Mouse (Mus musculus) embryo, embryonic 9.5 days (tissue): ENCODE data around the gene Ell2.

Experiments
- DNase-seq: peaks from one replicate; pipeline ENCODE4 v3.0.0-alpha.2; 2017; ENCODE audit errors: extremely low spot score

Gene Ell2

DNA sequence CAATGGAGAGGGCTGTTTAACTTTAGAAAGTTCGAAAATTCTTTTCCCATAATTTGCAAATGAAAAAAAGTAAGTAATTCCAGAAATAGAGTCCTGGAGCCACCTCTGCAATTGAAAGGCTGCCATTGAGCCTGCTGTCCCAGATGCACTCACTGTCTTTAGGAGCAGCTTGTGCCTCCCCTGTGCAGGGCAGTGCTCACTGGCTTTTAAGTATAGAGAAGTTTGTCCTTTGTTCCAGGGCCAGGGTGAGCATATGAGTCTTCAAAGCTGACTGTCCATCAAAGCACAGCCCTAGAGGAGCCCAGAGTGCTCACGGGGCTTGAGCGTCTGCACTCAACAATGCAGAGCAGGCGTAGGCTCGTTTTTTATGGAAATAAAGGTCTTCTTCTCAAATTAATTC, 59.7 kb downstream of the Ell2 start:
- peak; percentile 37 for DNase-seq

DNA sequence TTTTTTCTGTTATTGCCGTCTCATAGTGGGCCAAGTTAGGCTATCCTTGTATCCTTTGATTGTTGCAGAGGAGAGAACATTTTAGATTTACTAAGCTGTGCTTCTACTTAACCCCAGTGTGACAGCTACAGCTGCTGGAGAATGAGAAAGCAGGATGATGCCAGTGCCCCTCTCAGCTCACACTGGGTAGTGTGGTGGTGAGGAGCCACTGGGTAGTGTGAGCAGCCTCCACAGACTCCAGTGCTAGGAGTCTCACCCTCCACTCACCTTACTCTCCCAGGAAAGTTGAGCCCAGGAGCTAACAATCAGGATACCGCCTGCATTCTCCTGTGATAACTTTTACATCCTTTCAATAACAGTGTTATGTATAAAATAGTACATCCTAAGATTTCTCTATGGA, 60.4 kb downstream of the Ell2 start:
- DNase-seq = no peak

DNA sequence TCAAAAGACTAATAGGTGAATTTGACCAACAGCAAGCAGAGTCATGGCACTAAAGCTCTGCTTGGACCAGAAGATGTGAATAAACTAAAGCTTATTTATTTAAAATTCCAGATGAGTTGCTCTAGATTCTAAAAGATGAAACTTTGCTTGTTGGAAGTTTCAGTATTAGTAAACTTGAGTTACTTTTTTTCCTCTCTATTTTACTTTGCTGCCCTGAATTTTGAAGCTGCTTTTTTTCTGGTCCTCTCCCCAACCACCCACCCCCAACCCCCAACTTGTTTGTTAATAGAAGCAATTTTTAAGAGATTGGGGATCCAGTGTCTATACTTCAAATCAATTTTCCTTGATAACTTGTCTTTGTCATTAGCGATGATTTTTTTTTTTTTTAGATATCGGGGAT, 64.2 kb downstream of the Ell2 start:
- DNase-seq = no peak

DNA sequence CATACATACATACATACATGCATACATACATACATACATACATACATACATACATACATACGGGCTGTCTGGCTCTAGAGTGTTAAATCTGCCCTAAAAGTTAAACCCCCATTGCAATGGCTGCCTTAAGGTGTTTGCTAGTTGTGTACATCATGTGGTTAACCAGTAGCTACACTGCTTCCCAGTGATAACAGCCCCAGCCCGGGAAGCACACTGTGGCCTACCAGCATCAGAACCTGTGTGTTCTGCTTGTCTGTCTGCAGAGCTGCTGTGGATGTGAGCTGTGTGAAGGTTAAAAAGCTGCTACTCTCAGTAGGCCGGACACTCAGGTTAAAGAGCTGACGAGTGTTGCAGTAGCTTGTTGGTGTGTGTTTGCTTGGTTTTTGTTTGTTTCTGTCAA, 64.8 kb downstream of the Ell2 start:
- DNase-seq = no peak

DNA sequence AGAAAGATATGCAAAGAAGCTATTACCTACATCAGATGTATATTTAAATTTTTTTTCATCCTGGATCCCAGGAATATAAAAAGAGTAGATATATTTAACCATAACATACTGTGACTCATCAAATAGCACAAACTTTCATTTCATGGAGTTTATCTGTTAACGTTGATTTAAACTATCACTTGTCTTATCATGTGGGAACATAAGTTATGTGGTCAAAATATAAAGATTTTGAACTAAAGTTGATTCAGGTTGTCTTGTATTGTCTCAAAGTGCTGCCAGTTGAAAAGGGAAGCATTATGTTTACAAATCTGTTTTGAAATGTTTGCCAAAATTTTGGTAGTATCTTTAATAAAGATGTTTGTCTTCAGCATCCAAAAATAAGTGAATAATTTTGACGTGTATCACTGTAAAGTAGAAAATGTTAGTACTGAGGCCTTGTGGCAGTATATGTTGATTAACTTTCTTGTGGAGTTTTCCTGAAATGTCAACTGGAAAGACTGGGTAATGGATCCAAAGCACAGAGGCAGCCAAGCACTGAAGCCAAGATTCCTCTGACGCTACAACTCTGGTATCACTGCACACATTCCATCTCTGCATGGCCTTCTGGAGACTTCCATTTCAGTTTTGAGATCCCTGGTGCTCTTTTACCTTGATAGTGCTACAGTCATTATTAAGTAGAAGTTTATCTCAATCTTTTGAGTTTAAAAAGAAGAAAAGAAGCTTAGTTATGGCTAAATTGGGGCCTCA, 65.6 kb downstream of the Ell2 start:
- DNase-seq = no peak

DNA sequence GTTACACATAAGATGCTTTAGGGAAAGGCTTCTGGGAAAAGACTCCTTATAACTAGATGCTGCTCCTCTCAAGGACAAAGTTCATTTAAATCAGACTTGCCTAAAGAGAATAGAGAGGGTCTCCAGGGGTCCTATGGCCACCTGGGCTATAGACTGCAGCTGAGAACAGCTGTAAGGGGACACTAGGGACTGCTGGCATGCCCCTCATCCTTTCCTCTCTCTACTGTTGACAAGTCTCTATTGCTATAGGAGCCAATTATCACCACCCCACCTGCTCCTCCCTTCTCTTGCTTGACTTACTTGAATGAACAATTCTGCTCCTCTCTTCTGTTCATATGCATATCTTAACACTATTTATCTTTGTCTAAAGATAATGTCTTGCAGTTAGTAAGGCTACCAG, 69.4 kb downstream of the Ell2 start:
- no peak for DNase-seq

DNA sequence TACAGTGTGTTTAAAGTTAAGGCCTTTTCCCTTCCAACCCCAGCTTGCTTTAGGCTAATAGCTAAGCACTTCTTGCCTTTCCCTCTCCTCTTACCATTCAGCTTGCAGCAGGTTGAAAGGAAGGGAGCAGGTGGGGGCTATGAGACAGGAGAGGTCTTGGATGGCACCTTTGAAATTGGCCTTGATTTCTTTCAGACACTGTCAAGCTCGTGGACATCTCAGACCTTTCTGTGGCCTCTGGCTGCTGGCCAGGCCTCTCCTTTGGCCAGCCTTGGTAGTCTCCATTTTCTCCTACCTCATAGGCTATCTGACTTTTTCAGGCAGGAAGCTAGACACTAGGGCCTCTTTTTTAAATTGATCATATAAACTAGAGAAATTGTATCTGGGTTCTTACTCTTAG, 70.1 kb downstream of the Ell2 start:
- no peak for DNase-seq

DNA sequence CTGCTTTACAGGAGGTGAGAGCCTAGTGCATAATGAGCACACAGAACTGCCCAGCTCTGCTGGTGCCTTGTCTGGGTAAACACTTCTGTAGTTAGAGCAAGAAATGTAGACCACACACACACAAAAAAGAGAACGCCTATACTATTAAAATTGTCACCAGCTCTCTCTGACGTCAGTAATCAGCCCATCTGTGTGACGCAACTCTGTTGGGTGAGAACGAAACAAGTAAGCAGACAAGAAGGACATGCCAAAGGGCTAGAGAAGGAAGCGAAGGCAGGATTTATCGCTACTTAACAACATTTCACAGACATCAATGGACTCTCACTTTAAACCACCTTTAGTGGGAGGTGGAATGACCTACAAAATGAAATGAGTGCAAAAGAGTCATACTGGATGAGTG, 71.6 kb downstream of the Ell2 start:
- no peak for DNase-seq

DNA sequence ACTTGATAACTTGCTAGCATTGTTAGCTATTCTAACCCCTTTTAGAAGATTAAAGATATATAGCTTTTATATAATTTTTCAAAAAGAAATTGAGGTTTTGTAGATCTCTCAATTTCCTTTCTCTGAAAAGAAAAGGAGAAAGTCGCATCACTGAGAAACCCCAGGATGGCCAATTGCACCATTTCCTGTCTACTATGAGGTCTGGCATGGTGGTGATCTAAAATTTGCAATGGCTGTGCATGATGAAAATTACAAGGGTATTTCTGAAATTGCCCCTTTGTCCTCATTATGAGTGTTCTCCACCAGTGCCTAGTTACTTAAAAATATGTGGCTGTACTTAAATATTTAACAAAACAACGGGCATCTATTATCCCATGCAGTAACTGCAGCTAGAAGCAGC, 72.6 kb downstream of the Ell2 start:
- DNase-seq = no peak

DNA sequence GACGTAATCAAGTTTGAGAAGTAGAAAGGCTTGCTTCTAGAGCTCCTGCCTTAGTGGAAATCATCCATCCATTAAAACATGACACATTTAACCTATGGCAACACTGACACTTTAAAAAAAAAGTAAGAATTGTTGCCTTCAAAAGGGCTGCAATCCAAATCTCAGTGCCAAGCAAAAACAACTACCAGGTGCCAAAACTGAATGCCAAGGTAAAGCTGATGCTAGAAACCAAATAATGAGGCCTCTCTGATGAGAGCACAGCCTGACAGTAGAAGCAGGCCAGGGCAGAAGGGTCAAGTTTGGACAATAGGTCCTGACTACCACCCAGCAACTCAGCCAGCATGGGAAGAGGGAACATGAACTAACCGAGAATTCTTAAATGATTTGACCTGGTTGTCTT, 73.5 kb downstream of the Ell2 start:
- no peak for DNase-seq

DNA sequence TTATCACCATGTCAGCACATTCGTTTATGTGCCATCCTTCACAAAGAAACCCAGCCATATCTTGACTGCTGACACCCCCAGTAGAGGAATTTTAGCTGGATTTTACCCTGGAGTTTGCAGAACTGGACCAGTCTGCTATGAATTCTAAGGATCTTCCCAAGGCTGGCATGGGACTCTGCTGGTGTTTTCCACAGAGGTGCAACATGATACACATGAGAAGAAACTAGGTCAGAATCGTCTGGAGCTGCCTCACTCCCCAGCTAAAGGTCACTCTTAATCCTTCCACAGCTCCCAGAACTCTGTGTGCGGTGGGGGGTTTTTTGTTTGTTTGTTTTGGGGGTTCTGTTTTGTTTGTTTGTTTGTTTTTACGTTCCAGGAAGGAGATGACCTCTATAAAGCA, 79.2 kb downstream of the Ell2 start:
- DNase-seq = no peak

DNA sequence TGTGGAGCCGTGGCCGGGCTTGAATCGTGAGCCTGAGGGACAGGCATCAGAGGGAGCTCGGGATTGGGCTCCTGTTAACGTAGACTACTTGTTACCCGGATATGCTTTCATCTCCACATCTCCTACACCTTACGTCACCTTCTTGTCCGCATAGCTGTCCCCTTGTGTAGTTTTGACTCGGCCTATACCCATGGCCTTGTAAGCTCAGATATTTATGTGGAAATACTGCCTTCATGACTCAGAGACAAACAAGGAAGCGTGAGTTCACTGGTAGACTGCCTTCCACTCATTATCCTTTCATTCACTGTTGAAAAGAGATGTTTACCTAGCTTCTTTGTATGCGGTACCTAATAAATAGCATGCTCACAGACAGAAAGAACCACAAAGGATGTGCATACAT, 79.7 kb downstream of the Ell2 start:
- no peak for DNase-seq

DNA sequence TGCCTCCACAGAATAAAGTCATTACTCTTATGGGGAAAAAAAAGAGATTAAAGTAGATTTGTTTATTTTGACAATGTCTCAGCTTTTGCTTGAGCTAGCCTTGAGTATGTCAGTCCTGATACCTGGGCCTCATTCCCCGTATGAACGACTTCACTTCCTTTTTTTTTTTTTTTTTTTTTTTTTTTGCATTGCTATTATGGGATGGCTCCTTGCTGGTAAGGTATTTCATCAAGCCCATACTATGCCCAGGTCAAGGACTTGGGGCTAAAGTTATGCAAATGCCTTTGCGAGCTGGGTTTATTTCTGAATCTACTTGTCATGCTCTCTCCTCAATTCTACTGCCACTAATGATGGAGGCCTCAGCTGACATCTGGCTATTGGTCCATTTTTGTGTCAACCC, 80.8 kb downstream of the Ell2 start:
- DNase-seq = no peak

DNA sequence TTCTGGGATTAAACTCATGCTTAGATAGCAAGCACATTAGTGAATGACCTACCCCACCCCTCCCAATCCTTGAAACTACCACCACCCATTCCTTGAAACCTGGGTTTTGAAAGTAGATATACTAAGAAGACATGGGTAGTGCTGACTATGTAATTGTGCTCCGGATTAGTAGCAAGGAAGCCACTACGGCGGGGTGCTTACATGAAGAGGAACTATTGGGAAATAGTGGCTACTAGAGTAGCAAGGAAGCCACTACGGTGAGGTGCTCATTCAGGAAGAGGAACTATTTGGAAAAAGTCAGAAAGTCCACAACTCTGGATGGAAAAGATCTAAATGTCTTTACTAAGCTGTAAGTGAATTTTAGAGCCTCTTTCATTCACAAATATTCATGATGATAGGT, 81.6 kb downstream of the Ell2 start:
- DNase-seq = no peak

DNA sequence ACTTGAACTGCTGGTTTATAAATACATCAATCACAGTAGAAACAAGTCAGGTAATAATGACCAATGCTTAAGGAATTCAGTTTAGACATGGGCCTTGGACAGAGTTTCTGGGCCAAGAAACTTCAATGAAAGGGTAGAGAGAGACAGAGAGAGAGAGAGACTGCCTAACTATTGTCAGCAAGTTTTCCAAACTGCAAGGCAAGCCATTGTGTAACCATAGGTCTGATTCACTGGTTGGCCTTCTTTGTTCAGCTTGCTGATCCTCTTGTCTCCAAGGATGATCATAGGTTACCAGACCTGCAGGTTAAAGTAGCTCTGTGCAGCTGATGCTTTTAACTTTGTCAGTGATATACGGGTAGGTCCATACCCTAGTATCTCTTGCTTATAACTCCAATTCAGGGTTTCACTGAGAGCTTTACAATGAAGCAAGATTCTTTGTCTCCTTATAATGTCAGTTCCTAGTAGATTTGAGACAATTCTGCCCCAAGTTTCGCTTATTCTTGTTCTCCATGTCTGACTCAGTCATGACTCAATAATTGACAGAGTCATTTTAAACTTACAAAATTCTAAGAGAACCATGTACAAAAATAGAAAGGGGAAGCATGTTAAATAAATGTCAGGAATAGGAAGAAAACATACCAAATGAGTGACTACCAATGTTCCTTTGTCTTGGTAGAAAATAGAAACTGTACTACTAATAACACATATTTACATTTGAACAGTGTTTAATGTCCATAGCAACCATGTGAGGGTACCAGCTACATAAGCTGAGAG, 82.7 kb downstream of the Ell2 start:
- no peak for DNase-seq

DNA sequence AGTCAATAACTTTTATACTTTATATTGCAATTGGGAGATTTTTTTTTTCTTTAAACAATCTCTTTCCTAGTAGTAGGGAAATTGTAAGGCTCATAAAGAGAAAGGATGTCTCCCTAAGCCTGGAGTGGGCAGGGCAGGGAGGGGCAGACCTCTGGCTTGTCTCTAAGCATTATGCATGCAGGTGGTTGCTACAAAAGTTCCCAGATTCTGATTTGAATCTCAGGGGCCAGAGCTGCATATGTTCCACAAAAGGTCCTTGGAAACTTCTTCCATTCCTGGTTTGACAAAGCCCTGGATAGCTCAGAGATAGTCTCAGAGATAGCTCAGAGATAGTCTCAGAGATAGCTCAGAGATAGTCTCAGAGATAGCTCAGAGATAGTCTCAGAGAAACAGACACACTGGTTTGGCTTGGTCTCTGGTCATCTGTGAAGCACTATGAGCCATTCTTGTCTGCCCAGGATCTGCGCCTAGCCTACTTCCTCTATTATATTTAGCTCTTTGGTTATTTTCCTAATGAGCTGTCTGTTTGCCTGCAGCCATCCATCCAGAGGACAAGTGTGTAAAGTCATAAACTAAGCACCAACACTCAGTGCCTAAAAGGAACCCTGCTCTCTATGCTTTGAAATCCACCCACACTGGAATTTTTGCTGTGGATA, 84.1 kb downstream of the Ell2 start:
- no peak for DNase-seq

DNA sequence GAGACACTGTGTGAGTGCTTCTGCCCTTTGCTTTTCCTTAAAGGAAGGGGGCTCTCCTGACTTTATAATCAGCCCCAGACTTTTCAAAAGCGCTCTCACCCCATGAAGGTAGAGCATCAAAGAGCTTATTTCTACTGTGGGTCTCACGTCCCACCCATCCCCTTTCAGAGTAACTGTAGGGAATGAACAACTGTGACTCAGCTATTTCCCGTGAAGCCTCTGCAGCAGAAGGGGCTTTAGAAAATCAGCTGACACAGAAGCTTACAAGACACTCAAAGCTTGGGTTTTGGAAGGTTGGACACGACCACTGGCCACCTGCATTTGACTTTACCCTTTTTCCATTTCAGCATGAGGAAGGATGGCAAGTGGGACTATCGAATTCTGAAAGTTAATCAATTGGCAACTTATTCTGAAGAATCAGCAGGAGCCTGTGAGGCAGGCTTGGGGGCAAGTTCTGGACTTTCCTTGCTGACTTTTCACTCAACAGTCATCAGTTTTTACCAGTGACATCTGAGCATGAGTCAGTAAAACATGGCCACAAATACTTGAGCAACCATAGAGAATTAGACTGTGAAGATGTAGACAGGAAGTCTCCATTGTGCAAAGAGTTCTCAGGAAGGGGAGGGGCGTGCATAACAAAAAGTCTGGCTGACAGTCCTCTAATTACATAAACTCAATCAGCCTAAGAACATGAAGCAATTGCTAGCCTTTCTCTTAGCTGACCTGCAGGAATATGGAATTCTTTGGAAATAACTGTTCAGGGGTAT, 87.5 kb downstream of the Ell2 start:
- DNase-seq = no peak

DNA sequence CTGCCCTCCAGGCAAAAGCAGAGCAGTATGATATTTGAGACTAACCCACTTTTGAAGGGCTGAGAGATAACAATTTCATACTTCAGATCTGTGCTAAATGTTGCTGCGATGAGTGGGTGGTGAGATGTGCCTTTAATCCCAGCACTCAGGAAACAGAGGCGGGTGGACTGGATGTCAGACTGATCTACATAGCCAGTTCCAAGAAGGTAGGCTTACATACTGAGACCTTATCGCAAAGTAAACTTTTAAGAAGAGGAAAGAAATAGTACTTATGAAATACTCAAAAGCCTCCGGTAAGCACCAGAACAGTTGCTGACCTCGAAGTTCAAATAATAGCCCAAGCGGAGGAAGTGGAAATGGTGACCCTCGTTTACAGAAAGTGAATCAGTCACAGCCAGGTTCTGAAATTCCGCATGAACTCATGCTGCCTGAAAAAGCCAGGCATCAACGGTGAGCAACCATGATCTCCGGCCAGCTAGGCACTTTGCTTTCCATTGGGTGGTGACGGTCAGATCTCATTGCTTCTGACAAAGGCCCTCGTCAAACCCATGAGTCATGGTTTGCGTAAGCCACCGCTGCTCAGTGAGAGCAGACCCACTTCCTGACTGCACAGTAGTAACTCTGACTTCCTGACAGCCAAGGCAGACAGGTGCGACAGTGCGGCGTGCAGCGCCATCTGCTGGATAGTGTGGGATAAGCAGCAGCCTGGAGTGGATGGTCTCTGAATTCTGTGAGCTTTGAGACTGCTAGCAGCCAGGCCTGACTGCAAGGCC, 91.0 kb downstream of the Ell2 start:
- peak; percentile 88 for DNase-seq

DNA sequence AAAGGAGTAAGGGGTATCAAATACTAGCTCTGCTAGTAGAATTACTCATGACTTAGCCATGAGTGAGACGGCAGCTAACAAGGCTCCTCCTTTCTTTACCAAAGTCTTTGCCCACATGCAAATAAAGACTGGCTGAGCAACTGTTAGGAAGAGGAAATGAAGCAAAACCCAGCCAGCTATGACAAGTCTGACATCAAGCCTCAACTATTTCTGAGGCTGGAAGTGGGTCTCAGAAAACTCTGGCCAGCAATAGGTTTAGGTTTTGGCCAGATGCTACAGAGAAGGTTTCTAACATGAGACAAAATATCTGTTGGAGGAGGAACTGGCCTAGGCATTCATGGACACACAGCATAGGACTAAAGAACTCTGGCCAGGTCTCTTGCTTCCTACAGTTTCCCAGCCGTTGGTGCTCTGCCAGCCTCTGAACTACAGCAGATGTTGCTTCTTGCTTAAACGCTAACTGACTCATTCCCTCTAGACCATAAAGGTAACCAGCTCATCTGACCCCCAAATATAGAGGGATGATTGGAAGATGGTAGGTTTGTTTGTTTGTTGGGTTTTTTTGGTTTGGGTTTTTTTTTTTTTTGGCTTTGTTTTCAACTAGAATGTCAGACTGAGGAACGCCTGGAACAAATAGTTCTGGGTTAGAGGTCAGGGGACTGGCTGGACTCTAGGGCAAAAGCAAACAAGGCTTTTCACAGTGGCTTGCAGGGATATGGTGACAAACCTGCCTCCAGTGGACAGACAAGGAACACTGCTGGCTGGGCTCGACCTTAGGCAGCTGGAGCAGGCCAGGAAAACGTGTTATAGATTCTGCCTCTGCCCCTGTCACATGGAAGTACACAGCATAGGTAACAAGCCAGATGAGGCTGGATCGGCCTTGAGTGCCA, 92.1 kb downstream of the Ell2 start:
- no peak for DNase-seq

DNA sequence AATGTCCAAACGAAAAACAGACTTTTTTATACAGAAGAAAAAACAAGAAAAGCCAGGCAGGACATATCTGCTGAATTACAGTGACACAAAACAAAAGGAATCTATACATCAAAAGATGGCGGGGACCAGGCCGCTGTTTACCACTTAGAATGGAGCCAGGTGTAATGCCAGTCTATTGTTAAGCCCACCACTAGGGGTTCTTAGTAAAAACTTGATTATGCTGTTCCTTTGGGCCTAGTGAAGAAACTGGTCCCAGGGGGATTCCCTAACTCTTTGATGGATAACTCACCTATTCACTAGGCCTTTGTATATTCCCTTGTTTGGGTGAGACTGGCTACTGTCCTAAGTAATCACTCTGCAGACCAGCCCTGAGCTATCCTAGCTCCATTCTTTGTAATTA, 92.9 kb downstream of the Ell2 start:
- no peak for DNase-seq

DNA sequence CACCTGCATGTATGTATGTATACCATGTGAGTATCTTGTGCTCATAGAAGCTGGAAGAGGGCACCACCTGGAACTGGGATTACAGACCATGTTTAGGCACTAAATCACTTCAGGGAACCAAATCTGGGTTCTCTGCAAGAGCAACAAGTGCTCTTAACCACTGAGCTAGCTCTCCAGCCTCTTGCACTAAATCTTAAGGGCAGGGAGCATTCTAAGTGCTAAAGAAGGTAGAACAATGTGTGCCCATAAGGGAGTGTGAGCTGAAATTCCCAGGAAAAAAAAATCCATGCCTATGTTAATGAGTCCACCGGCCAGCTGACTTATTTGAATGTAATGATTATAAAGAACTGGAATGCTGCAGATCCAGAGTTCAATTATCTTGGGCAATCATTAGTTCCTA, 101.4 kb downstream of the Ell2 start:
- no peak for DNase-seq
